19 mouse cellular contexts compared by ENCODE assay signal in genomic region chr4:82200306-82200705, GRCm38 (mm10).
A peak's percentile ranks its signal among the peaks of the same experiment; 100 is the strongest.
DNase-seq lines count a peak whose midpoint lies in the region.
"Had no signal": no experiment of that assay in that cellular context is flagged by ENCODE, and none has a peak within 500 bp of the region (broad histone marks: within the 10 kb centered on the region; RNA-seq: fewer than 3 reads in every experiment).

No protein-coding gene starts in this region.

- H3K36me3 ChIP-seq in heart, embryonic 10.5 days = no peaks in the 10 kb centered on the region
- H3K36me3 ChIP-seq: hindbrain, embryonic 15.5 days; intestine, embryonic 15.5 days; lung, embryonic 15.5 days; midbrain, embryonic 15.5 days; stomach, embryonic 15.5 days had no signal

- no peak overlapping the region for H3K27ac ChIP-seq in heart, embryonic 10.5 days
- H3K27ac ChIP-seq: hindbrain, embryonic 15.5 days; intestine, embryonic 15.5 days; lung, embryonic 15.5 days; midbrain, embryonic 15.5 days; stomach, embryonic 15.5 days had no signal

- no peaks in the 10 kb centered on the region for H3K9me3 ChIP-seq in heart, embryonic 10.5 days
- H3K9me3 ChIP-seq: hindbrain, embryonic 15.5 days; intestine, embryonic 15.5 days; lung, embryonic 15.5 days; midbrain, embryonic 15.5 days; stomach, embryonic 15.5 days had no signal

- H3K27me3 ChIP-seq in heart, embryonic 10.5 days (ENCODE audit: insufficient read depth, poor library complexity, severe bottlenecking) = no peaks in the 10 kb centered on the region
- H3K27me3 ChIP-seq: hindbrain, embryonic 15.5 days; intestine, embryonic 15.5 days; lung, embryonic 15.5 days; midbrain, embryonic 15.5 days; stomach, embryonic 15.5 days had no signal

- H3K4me3 ChIP-seq in heart, embryonic 10.5 days = no peak overlapping the region
- H3K4me3 ChIP-seq: hindbrain, embryonic 15.5 days; intestine, embryonic 15.5 days; lung, embryonic 15.5 days; midbrain, embryonic 15.5 days; myocyte; stomach, embryonic 15.5 days had no signal

- peak; percentile 11 for DNase-seq in gastrocnemius, adult 18-20 months (ENCODE audit: low spot score)
- no peak for DNase-seq in gastrocnemius, postnatal 10 days
- peak; percentile 13 to 22 for DNase-seq in heart, adult 9 months (ENCODE audit: low spot score in 2 of 2)
- DNase-seq in heart, embryonic 10.5 days (ENCODE audit: low spot score) = no peak
- peak; percentile 70 for DNase-seq in fat pad, adult 2 months (ENCODE audit: extremely low read depth, low read depth, low spot score)
- DNase-seq in lung, postnatal 25 days (ENCODE audit: low spot score) = peak; percentile 8
- no peak for DNase-seq in kidney, postnatal 36 days
- DNase-seq: B cell, adult 2 months; cerebellum, adult 2 months; cerebellum, postnatal 36 days; kidney, adult 9 months; kidney, postnatal 4 days; thymus, adult 18-20 months had no signal

- peaks cover 26% of the 10 kb centered on the region; the same call in 1 of the 2 replicates for H3K4me1 ChIP-seq in heart, embryonic 10.5 days
- H3K4me1 ChIP-seq: hindbrain, embryonic 15.5 days; lung, embryonic 15.5 days; midbrain, embryonic 15.5 days had no signal

- WGBS in heart, embryonic 10.5 days = 71% methylated on average over 2 of the region's 2 CpGs

Comparison
In these comparisons a context has a peak if more than half of its experiments do, and no peak if none do; other contexts are left out.
1. DNase-seq: peak in gastrocnemius, adult 18-20 months (single experiment), heart, adult 9 months (2 of 2), fat pad, adult 2 months (single experiment) and lung, postnatal 25 days (single experiment); none in gastrocnemius, postnatal 10 days (single experiment), heart, embryonic 10.5 days (single experiment) and kidney, postnatal 36 days (0 of 2).